ENCODE assay signal across 7 mouse cellular contexts in genomic region chr1:37029154-37029907, GRCm38 (mm10). TPM values are rescaled to one million over a fixed set of nuclear protein-coding genes. Genes with fewer than 3 reads are reported as not detected.
DNase-seq lines count a peak whose midpoint lies in the region; ATAC-seq and TF ChIP-seq lines count a peak whose summit lies in the region.

No protein-coding gene starts in this region.

- no peak for TF ChIP-seq POLR2A in heart, adult 2 months (IDR thresholded peaks at IDR 0.05; ENCODE audit: insufficient read depth, low read depth, low read length)
- TF ChIP-seq POLR2A in spleen, adult 2 months (IDR thresholded peaks at IDR 0.05; ENCODE audit: low read depth, low read length): no peak

- H3K4me1 ChIP-seq in embryonic facial prominence, embryonic 10.5 days: peaks cover 17% of the 10 kb centered on the region
- no peaks in the 10 kb centered on the region for H3K4me1 ChIP-seq in heart, adult 2 months (ENCODE audit: control insufficient read depth, insufficient read depth, low read length)
- 0 out of 2 replicates have a peak, but pooled peaks cover 5% of the 10 kb centered on the region for H3K4me1 ChIP-seq in kidney, embryonic 14.5 days (ENCODE audit: control insufficient read depth, insufficient read depth, low read length)
- peaks cover 12% of the 10 kb centered on the region for H3K4me1 ChIP-seq in limb, embryonic 15.5 days
- H3K4me1 ChIP-seq in midbrain, embryonic 16.5 days (ENCODE audit: control insufficient read depth, insufficient read depth, low read length): peaks cover 5% of the 10 kb centered on the region; the same call in 1 of the 2 replicates
- H3K4me1 ChIP-seq in spleen, adult 2 months (ENCODE audit: control insufficient read depth, insufficient read depth, insufficient read length): peaks cover 3% of the 10 kb centered on the region; the same call in 1 of the 2 replicates

- H3K27ac ChIP-seq in embryonic facial prominence, embryonic 10.5 days (replicated peaks): peak overlapping the region; percentile 63
- H3K27ac ChIP-seq in heart, adult 2 months: peak overlapping the region; percentile 64
- H3K27ac ChIP-seq in kidney, embryonic 14.5 days (ENCODE audit: low read depth, low read length): no peak overlapping the region
- peak overlapping the region; percentile 51 for H3K27ac ChIP-seq in limb, embryonic 15.5 days
- no peak overlapping the region for H3K27ac ChIP-seq in midbrain, embryonic 16.5 days (ENCODE audit: low read length)
- peak overlapping the region; percentile 25; the same call in 1 of the 2 replicates for H3K27ac ChIP-seq in spleen, adult 2 months (ENCODE audit: insufficient read depth, low read length)

- intact Hi-C loops in heart, adult 2 months (cut with DNase I): loop anchor here (5.0 kb wide), 1 partner anchor 207 kb away; no protein-coding TSS in a partner anchor

- DNase-seq in adrenal gland, adult 18-20 months (ENCODE audit: low spot score in 2 of 2): peak; percentile 26 to 57
- peak; percentile 95 for DNase-seq in embryonic facial prominence, embryonic 10.5 days (ENCODE audit: low spot score)
- DNase-seq in heart, adult 2 months: peak; percentile 81 to 82
- peak; percentile 15 to 50 for DNase-seq in spleen, adult 2 months (ENCODE audit: low read depth in 1 of 2, low spot score in 2 of 2)

- H3K9ac ChIP-seq in heart, adult 2 months (ENCODE audit: low read depth, low read length): 0 out of 2 replicates have a peak overlapping the region, but pooled peaks have one; percentile 27
- H3K9ac ChIP-seq in kidney, embryonic 14.5 days (ENCODE audit: low read depth, low read length): 0 out of 2 replicates have a peak overlapping the region, but pooled peaks have one; percentile 9
- H3K9ac ChIP-seq in limb, embryonic 15.5 days: no peak overlapping the region
- H3K9ac ChIP-seq in midbrain, embryonic 16.5 days (ENCODE audit: low read depth, low read length): peak overlapping the region; percentile 52

- no peak for TF ChIP-seq EP300 in heart, adult 2 months (IDR thresholded peaks at IDR 0.05; ENCODE audit: insufficient read depth, low read depth, low read length)

- peak overlapping the region; percentile 58 for H3K4me3 ChIP-seq in embryonic facial prominence, embryonic 10.5 days
- peak overlapping the region; percentile 51 for H3K4me3 ChIP-seq in heart, adult 2 months
- H3K4me3 ChIP-seq in kidney, embryonic 14.5 days (ENCODE audit: low read length): peak overlapping the region; percentile 41
- H3K4me3 ChIP-seq in limb, embryonic 15.5 days: peak overlapping the region; percentile 48
- H3K4me3 ChIP-seq in midbrain, embryonic 16.5 days (ENCODE audit: low read depth, low read length): peak overlapping the region; percentile 61
- H3K4me3 ChIP-seq in spleen, adult 2 months (ENCODE audit: extremely low read depth, insufficient read depth, insufficient read length): peak overlapping the region; percentile 70

- no peaks in the 10 kb centered on the region for H3K79me2 ChIP-seq in heart, adult 2 months (replicated peaks; ENCODE audit: control insufficient read depth, insufficient read depth, low read length)

- H3K36me3 ChIP-seq in embryonic facial prominence, embryonic 10.5 days (replicated peaks): no peaks in the 10 kb centered on the region
- H3K36me3 ChIP-seq in heart, adult 2 months (ENCODE audit: control insufficient read depth, insufficient read depth, low read length): no peaks in the 10 kb centered on the region
- H3K36me3 ChIP-seq in kidney, embryonic 14.5 days (ENCODE audit: control insufficient read depth, insufficient read depth, low read length): no peaks in the 10 kb centered on the region
- H3K36me3 ChIP-seq in limb, embryonic 15.5 days: no peaks in the 10 kb centered on the region
- H3K36me3 ChIP-seq in midbrain, embryonic 16.5 days (ENCODE audit: control insufficient read depth, insufficient read depth, low read length): no peaks in the 10 kb centered on the region
- H3K36me3 ChIP-seq in spleen, adult 2 months (ENCODE audit: control insufficient read depth, insufficient read depth, low read length): no peaks in the 10 kb centered on the region

- H3K9me3 ChIP-seq in embryonic facial prominence, embryonic 10.5 days: no peaks in the 10 kb centered on the region
- no peaks in the 10 kb centered on the region for H3K9me3 ChIP-seq in kidney, embryonic 14.5 days (ENCODE audit: control insufficient read depth, low read length)
- no peaks in the 10 kb centered on the region for H3K9me3 ChIP-seq in limb, embryonic 15.5 days
- H3K9me3 ChIP-seq in midbrain, embryonic 16.5 days (replicated peaks; ENCODE audit: control insufficient read depth, low read length, poor library complexity, severe bottlenecking): no peaks in the 10 kb centered on the region

- WGBS in embryonic facial prominence, embryonic 10.5 days: 3% methylated on average over 26 of the region's 26 CpGs
- 4% methylated on average over 26 of the region's 26 CpGs for WGBS in heart, adult 2 months
- 2% methylated on average over 26 of the region's 26 CpGs for WGBS in kidney, embryonic 14.5 days
- WGBS in limb, embryonic 15.5 days: 2% methylated on average over 26 of the region's 26 CpGs
- WGBS in midbrain, embryonic 16.5 days: 2% methylated on average over 26 of the region's 26 CpGs
- 2% methylated on average over 26 of the region's 26 CpGs for WGBS in spleen, adult 2 months

- peaks cover 17% of the 10 kb centered on the region for H3K27me3 ChIP-seq in embryonic facial prominence, embryonic 10.5 days (replicated peaks; ENCODE audit: low read depth, poor library complexity, severe bottlenecking)
- no peaks in the 10 kb centered on the region for H3K27me3 ChIP-seq in heart, adult 2 months (ENCODE audit: control insufficient read depth, insufficient read depth, low read length)
- H3K27me3 ChIP-seq in kidney, embryonic 14.5 days (ENCODE audit: control insufficient read depth, insufficient read depth, low read length): no peaks in the 10 kb centered on the region
- H3K27me3 ChIP-seq in limb, embryonic 15.5 days: no peaks in the 10 kb centered on the region
- H3K27me3 ChIP-seq in midbrain, embryonic 16.5 days (ENCODE audit: control insufficient read depth, insufficient read depth, low read depth, low read length): no peaks in the 10 kb centered on the region
- H3K27me3 ChIP-seq in spleen, adult 2 months (ENCODE audit: control insufficient read depth, insufficient read depth, low read length): no peaks in the 10 kb centered on the region

- ATAC-seq in kidney, embryonic 14.5 days (ENCODE audit: low FRiP score, low TSS enrichment): peak; percentile 96
- ATAC-seq in limb, embryonic 15.5 days (ENCODE audit: insufficient number of reproducible peaks, low FRiP score, low TSS enrichment, low read depth): peak; percentile 87
- ATAC-seq in midbrain, embryonic 16.5 days: peak; percentile 96

- H3K4me2 ChIP-seq in kidney, embryonic 14.5 days (replicated peaks; ENCODE audit: low read depth, low read length): peak overlapping the region; percentile 53
- peak overlapping the region; percentile 84 for H3K4me2 ChIP-seq in limb, embryonic 15.5 days
- H3K4me2 ChIP-seq in midbrain, embryonic 16.5 days (ENCODE audit: low read length): peak overlapping the region; percentile 78

- no peak for TF ChIP-seq CTCF in heart, adult 2 months (IDR thresholded peaks at IDR 0.05)
- no peak for TF ChIP-seq CTCF in spleen, adult 2 months (IDR thresholded peaks at IDR 0.05; ENCODE audit: extremely low read depth, insufficient read depth, insufficient read length, insufficient replicate concordance)

RNA-seq across cellular contexts. Expression of gene Vwa3b, which starts 2.9 kb away (rescaled TPM):
- 1 to 10 TPM in 1 of 2 experiments, under 1 TPM in 1; 0.58 to 1.4 TPM for total RNA-seq in adrenal gland, adult 18-20 months (2021)
- 0.42 and 0.48 TPM in 2 replicates for polyA plus RNA-seq in embryonic facial prominence, embryonic 10.5 days (2016; fragmentation: Nextera tagmentation; extraction: Ambion mirVana)
- 1 to 10 TPM in 1 of 2 experiments, under 1 TPM in 1; 0.13 to 1.0 TPM for total RNA-seq in heart, adult 2 months (2021)
- 0.35 and 0.43 TPM in 2 replicates for polyA plus RNA-seq in heart, adult 2 months (2012; rRNA removed)
- not detected in 2 replicates for polyA plus RNA-seq in kidney, embryonic 14.5 days (2014; fragmentation: Nextera tagmentation; extraction: Ambion mirVana)
- 1.2 and 1.7 TPM in 2 replicates for polyA plus RNA-seq in limb, embryonic 15.5 days (2015; fragmentation: Nextera tagmentation; extraction: Ambion mirVana)
- polyA plus RNA-seq in midbrain, embryonic 16.5 days (2015; fragmentation: Nextera tagmentation; extraction: Ambion mirVana): 0.99 and 1.6 TPM in 2 replicates
- polyA plus RNA-seq in spleen, adult 2 months (2012; rRNA removed): 0.21 and 0.23 TPM in 2 replicates

Comparison
In these comparisons a context has a peak if more than half of its experiments do, and no peak if none do; other contexts are left out.
1. DNase-seq: peak in every context shown above with its lines; median percentile 95 in embryonic facial prominence, embryonic 10.5 days; 82 in heart, adult 2 months; 42 in adrenal gland, adult 18-20 months; 32 in spleen, adult 2 months.
2. H3K27ac ChIP-seq: peak in embryonic facial prominence, embryonic 10.5 days (single experiment), heart, adult 2 months (single experiment), limb, embryonic 15.5 days (single experiment) and spleen, adult 2 months (single experiment); none in kidney, embryonic 14.5 days (single experiment) and midbrain, embryonic 16.5 days (single experiment).
3. Peak in every context shown above with its lines, with median percentiles within 50 percentile points of each other: H3K4me3 ChIP-seq, ATAC-seq and H3K4me2 ChIP-seq.